Mouse (Mus musculus) heart, embryonic 16.5 days (tissue): ENCODE measurements around the gene Zfp653. TPM values are rescaled to one million over a fixed set of nuclear protein-coding genes. Genes with fewer than 3 reads are reported as not detected.
"Not testable (repeated sequence)": the region's sequence is repeated elsewhere in the genome, so short reads cannot be mapped to it uniquely, and the experiment has no call there.

Experiments used
- ATAC-seq: fragments of 200-750 bp; cut with Nextera tagmentation; replicated peaks from 2 replicates; pipeline ENCODE4 v1.8.0; 2017; ENCODE audit warnings: moderate number of reproducible peaks; ENCODE audit not compliant: insufficient read depth, low FRiP score; ENCODE audit errors: extremely low read depth
- H3K27ac ChIP-seq: fragments of 300-500 bp; sonication (generic); 2 replicates; pipeline ENCODE4 v1.5.1; 2014; ENCODE audit warnings: mild to moderate bottlenecking, low read length, control low read depth, moderate library complexity
- H3K27me3 ChIP-seq: fragments of 300-500 bp; sonication (generic); 2 replicates; pipeline ENCODE4 v1.6.1; 2014; ENCODE audit warnings: low read length, mixed read lengths; ENCODE audit not compliant: control insufficient read depth, insufficient read depth
- H3K36me3 ChIP-seq: fragments of 300-500 bp; sonication (generic); 2 replicates; pipeline ENCODE4 v1.6.1; 2014; ENCODE audit not compliant: control insufficient read depth, insufficient read depth
- H3K4me1 ChIP-seq: fragments of 300-500 bp; sonication (generic); 2 replicates; pipeline ENCODE4 v1.6.1; 2014; ENCODE audit warnings: low read length, mixed read lengths; ENCODE audit not compliant: control insufficient read depth, insufficient read depth
- H3K4me2 ChIP-seq: fragments of 300-500 bp; sonication (generic); 2 replicates; pipeline ENCODE4 v1.6.1; 2014; ENCODE audit warnings: low read depth, mild to moderate bottlenecking, control low read depth, low read length
- H3K4me3 ChIP-seq: fragments of 300-500 bp; sonication (generic); 2 replicates; pipeline ENCODE4 v1.5.1; 2014; ENCODE audit warnings: mild to moderate bottlenecking, control low read depth, low read length
- H3K9ac ChIP-seq: fragments of 300-500 bp; sonication (generic); 2 replicates; pipeline ENCODE4 v1.6.1; 2014; ENCODE audit warnings: low read length, control low read depth
- H3K9me3 ChIP-seq: fragments of 300-500 bp; sonication (generic); replicated peaks from 2 replicates; pipeline ENCODE4 v1.6.1; 2016; ENCODE audit warnings: low read length; ENCODE audit not compliant: control insufficient read depth
- WGBS: fragments of 180-500 bp; shearing (Covaris S2); extraction: QIAGEN DNeasy Blood & Tissue Kit; methylation state at CpG from one replicate; pipeline ENCODE4 v1.1.7; 2014; 5-methylcytosine and 5-hydroxymethylcytosine counted together
- polyA plus RNA-seq: library from polyadenylated mRNA; unstranded; fragments of >200 nt; fragmentation: Nextera tagmentation; extraction: Ambion mirVana; gene quantifications from 2 replicates; pipeline ENCODE4 v1.2.1, GENCODE M21; 2015

The Zfp653 gene
- polyA plus RNA-seq, 1 experiment from 2014 or later: 10.7 TPM

DNA sequence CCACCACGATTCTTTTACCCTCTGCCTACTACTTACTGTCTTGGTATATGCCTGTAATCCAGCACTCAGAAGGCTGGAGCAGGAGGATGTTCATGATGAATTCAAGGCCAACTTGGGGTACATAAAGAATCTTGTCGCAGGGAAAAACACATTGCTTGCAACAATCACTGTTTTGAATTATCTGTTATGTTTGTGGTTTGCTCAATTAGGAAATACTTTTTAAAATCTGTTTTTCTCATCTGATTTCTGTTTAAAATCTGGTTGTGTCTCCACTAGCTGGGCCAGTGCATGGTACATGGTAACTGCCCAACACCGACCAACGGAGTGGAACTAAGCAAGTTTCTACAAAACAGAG is 13.5 kb upstream of the Zfp653 start:
- H3K4me1 ChIP-seq: peaks cover 7% of the 10 kb centered on the region
- H3K27ac ChIP-seq: peak overlapping the region; percentile 66
- 27% methylated on average over 4 of the region's 4 CpGs for WGBS
- peak overlapping the region; percentile 83 for H3K4me2 ChIP-seq
- H3K36me3 ChIP-seq: peaks cover 5% of the 10 kb centered on the region; the same call in 1 of the 2 replicates
- ATAC-seq: no peak
- H3K27me3 ChIP-seq: no peaks in the 10 kb centered on the region
- H3K4me3 ChIP-seq: peak overlapping the region; percentile 85
- H3K9me3 ChIP-seq: no peaks in the 10 kb centered on the region
- peak overlapping the region; percentile 86 for H3K9ac ChIP-seq

GRCm38 (mm10) chr9:22076223-22076622 is 5.0 kb upstream of the Zfp653 start:
- ATAC-seq: no peak
- Histone ChIP-seq H3K9ac (no peak overlapping the region), H3K27me3 (no peaks in the 10 kb centered on the region), H3K4me1 (no peaks in the 10 kb centered on the region), H3K4me2 (no peak overlapping the region), H3K36me3 (peaks cover 22% of the 10 kb centered on the region), H3K4me3 (no peak overlapping the region), H3K27ac (no peak overlapping the region), H3K9me3 (no peaks in the 10 kb centered on the region)
- 91% methylated on average over 23 of the region's 23 CpGs for WGBS

DNA sequence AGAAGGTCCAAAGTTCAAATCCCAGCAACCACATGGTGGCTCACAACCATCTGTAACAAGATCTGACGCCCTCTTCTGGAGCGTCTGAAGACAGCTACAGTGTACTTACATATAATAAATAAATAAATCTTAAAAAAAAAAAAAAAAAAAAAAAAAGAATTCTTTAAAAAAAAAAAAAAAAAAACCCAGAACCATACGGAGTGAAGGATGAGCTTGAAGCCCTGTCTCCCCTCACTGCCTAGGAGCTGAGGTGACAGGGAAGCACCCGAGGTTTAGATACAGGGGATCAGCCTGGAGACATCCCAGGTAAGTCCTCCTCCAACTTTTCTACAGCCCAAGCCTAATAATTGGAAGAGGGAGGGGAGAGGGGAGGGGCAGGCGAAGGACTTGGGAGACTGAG is 4.6 kb upstream of the Zfp653 start:
- not testable (repeated sequence) for H3K4me3 ChIP-seq, H3K4me1 ChIP-seq, H3K9ac ChIP-seq, H3K27me3 ChIP-seq, ATAC-seq, H3K9me3 ChIP-seq, H3K4me2 ChIP-seq, H3K27ac ChIP-seq
- 78% methylated on average over 5 of the region's 5 CpGs for WGBS
- H3K36me3 ChIP-seq: peaks cover 22% of the 10 kb centered on the region

DNA sequence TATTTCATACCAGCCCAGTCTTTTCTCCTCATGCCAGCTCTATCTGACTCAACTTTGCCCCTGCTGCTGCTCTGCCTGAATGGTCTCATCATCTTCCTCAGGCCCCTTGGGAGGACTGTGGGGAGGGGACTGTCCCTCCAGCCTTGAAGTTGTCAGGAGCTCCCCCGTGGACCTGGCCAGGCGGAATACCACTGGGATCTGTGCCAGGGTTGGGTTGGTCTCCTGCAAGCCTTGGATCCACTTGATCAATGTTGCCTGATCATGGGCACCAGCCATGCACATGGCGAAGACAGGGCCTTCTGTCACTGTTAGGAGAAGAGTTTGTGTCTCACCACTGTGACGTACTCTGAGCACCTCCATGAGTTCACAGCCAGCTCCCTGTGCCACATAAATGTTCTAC is 1.1 kb upstream of the Zfp653 start:
- no peak overlapping the region for H3K4me2 ChIP-seq
- no peaks in the 10 kb centered on the region for H3K27me3 ChIP-seq
- no peaks in the 10 kb centered on the region for H3K9me3 ChIP-seq
- H3K27ac ChIP-seq: no peak overlapping the region
- peaks cover 18% of the 10 kb centered on the region for H3K36me3 ChIP-seq
- H3K4me1 ChIP-seq: peaks cover 8% of the 10 kb centered on the region
- no peak overlapping the region for H3K9ac ChIP-seq
- WGBS: 91% methylated on average over 4 of the region's 4 CpGs
- H3K4me3 ChIP-seq: no peak overlapping the region
- ATAC-seq: no peak

GRCm38 (mm10) chr9:22069881-22070553 is 1.2 kb downstream of the Zfp653 start:
- H3K36me3 ChIP-seq: peaks cover 25% of the 10 kb centered on the region

GRCm38 (mm10) chr9:22067195-22067594 is 4.0 kb downstream of the Zfp653 start:
- Histone ChIP-seq H3K27ac (no peak overlapping the region), H3K4me1 (peaks cover 8% of the 10 kb centered on the region), H3K27me3 (no peaks in the 10 kb centered on the region), H3K36me3 (peaks cover 21% of the 10 kb centered on the region), H3K4me3 (no peak overlapping the region), H3K4me2 (no peak overlapping the region), H3K9ac (no peak overlapping the region), H3K9me3 (no peaks in the 10 kb centered on the region)
- 83% methylated on average over 5 of the region's 5 CpGs for WGBS
- no peak for ATAC-seq

More at GRCm38 (mm10) chr9:22069881-22070553, 1.2 kb downstream of the Zfp653 start:
- peak overlapping the region; percentile 80 for H3K4me3 ChIP-seq
- no peaks in the 10 kb centered on the region for H3K27me3 ChIP-seq
- H3K4me1 ChIP-seq: peaks cover 8% of the 10 kb centered on the region
- WGBS: 67% methylated on average over 4 of the region's 4 CpGs
- H3K9ac ChIP-seq: peak overlapping the region; percentile 91
- peak overlapping the region; percentile 64 for H3K4me2 ChIP-seq
- no peaks in the 10 kb centered on the region for H3K9me3 ChIP-seq
- ATAC-seq: no peak
- H3K27ac ChIP-seq: peak overlapping the region; percentile 98

DNA sequence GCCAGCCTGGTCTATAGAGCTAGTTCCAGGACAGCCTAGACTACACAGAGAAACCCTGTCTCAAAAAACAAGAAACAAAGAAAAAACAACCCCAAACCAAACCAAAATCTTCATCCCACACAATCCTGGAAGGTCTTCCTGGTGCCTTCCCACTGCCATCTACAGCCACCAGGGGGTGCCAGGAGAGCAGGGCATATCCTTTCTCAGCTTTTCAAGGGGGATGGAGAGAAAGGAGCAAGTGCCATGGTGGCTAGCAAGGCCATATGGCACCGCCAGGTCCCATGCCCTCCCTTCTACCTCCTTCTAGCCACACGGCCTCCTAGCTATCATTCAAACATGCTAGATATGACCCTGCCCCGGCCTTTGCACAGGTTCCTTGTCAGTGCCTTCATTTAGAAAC is 4.7 kb downstream of the Zfp653 start:
- no peak overlapping the region for H3K9ac ChIP-seq
- H3K4me3 ChIP-seq: no peak overlapping the region
- H3K36me3 ChIP-seq: peaks cover 21% of the 10 kb centered on the region
- H3K4me1 ChIP-seq: peaks cover 8% of the 10 kb centered on the region
- H3K4me2 ChIP-seq: no peak overlapping the region
- whole genome bisulfite sequencing: 69% methylated on average over 3 of the region's 3 CpGs
- no peaks in the 10 kb centered on the region for H3K27me3 ChIP-seq
- ATAC-seq: no peak
- H3K27ac ChIP-seq: no peak overlapping the region
- H3K9me3 ChIP-seq: no peaks in the 10 kb centered on the region

- H3K4me1 ChIP-seq: peaks cover 8% of the 10 kb centered on the region
- H3K9me3 ChIP-seq: no peaks in the 10 kb centered on the region
- no peaks in the 10 kb centered on the region for H3K27me3 ChIP-seq
- H3K9ac ChIP-seq: no peak overlapping the region
- H3K27ac ChIP-seq: no peak overlapping the region
- no peak for ATAC-seq
- 93% methylated on average over 11 of the region's 11 CpGs for WGBS
- H3K36me3 ChIP-seq: peaks cover 21% of the 10 kb centered on the region
- H3K4me3 ChIP-seq: no peak overlapping the region
- H3K4me2 ChIP-seq: no peak overlapping the region
Observed at GRCm38 (mm10) chr9:22065642-22066041, 5.5 kb downstream of the Zfp653 start.

DNA sequence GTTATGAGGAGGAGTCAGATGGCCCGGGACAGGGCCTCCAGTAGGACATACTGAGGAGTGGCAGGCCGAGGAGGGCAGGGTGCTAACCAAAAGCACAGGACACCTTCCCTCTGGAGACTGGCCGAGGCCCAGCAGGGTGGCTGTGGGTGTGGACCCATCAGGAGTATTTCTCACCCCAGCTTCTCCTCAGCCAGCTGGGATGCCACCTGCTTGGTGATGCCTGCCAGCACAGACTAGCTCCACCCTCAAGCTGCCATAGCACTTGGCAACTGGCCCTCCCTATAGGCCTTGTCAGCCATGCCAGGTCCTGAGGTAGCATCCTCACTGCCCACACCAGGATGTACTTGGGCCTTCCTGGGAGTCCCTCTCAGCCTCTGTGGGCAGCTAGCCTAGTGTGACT is 6.8 kb downstream of the Zfp653 start:
- H3K4me3 ChIP-seq: no peak overlapping the region
- WGBS: 85% methylated on average over 3 of the region's 3 CpGs
- H3K9me3 ChIP-seq: no peaks in the 10 kb centered on the region
- no peaks in the 10 kb centered on the region; the same call in 1 of the 2 replicates for H3K4me1 ChIP-seq
- no peak overlapping the region for H3K9ac ChIP-seq
- no peak overlapping the region for H3K27ac ChIP-seq
- no peak overlapping the region for H3K4me2 ChIP-seq
- H3K27me3 ChIP-seq: no peaks in the 10 kb centered on the region
- H3K36me3 ChIP-seq: peaks cover 27% of the 10 kb centered on the region
- no peak for ATAC-seq
